Mouse (Mus musculus) midbrain, embryonic 16.5 days (tissue): ENCODE results near the gene Treh. TPM values are rescaled to one million over a fixed set of nuclear protein-coding genes. Genes with fewer than 3 reads are reported as not detected.

Source experiments
- ATAC-seq: fragments of 200-750 bp; cut with Nextera tagmentation; 2 replicates; pipeline ENCODE4 v1.8.0; 2017; ENCODE audit warnings: moderate TSS enrichment
- H3K27ac ChIP-seq: fragments of 300-500 bp; sonication (generic); 2 replicates; pipeline ENCODE4 v1.5.1; 2014; ENCODE audit warnings: mild to moderate bottlenecking, low read length, mixed read lengths
- H3K27me3 ChIP-seq: fragments of 300-500 bp; sonication (generic); 2 replicates; pipeline ENCODE4 v1.6.1; 2014; ENCODE audit warnings: low read depth, low read length, mixed read lengths; ENCODE audit not compliant: control insufficient read depth, insufficient read depth
- H3K36me3 ChIP-seq: fragments of 300-500 bp; sonication (generic); 2 replicates; pipeline ENCODE4 v1.6.1; 2014; ENCODE audit warnings: mild to moderate bottlenecking, low read length, moderate library complexity, mixed read lengths; ENCODE audit not compliant: control insufficient read depth, insufficient read depth
- H3K4me1 ChIP-seq: fragments of 300-500 bp; sonication (generic); 2 replicates; pipeline ENCODE4 v1.6.1; 2014; ENCODE audit warnings: mild to moderate bottlenecking, low read length, mixed read lengths; ENCODE audit not compliant: control insufficient read depth, insufficient read depth
- H3K4me2 ChIP-seq: fragments of 300-500 bp; sonication (generic); 2 replicates; pipeline ENCODE4 v1.6.1; 2014; ENCODE audit warnings: mild to moderate bottlenecking, low read length, mixed read lengths
- H3K4me3 ChIP-seq: fragments of 300-500 bp; sonication (generic); 2 replicates; pipeline ENCODE4 v1.5.1; 2014; ENCODE audit warnings: low read depth, mild to moderate bottlenecking, low read length, moderate library complexity, mixed read lengths
- H3K9ac ChIP-seq: fragments of 300-500 bp; sonication (generic); 2 replicates; pipeline ENCODE4 v1.6.1; 2014; ENCODE audit warnings: low read depth, low read length, mixed read lengths
- H3K9me3 ChIP-seq: fragments of 300-500 bp; sonication (generic); replicated peaks from 2 replicates; pipeline ENCODE4 v1.6.1; 2014; ENCODE audit warnings: mild to moderate bottlenecking, low read length, mixed read lengths; ENCODE audit not compliant: control insufficient read depth, poor library complexity, severe bottlenecking
- WGBS: fragments of 180-500 bp; shearing (Covaris S2); extraction: QIAGEN DNeasy Blood & Tissue Kit; methylation state at CpG from one replicate; pipeline ENCODE4 v1.1.7; 2014; 5-methylcytosine and 5-hydroxymethylcytosine counted together
- polyA plus RNA-seq: library from polyadenylated mRNA; unstranded; fragments of >200 nt; fragmentation: Nextera tagmentation; extraction: Ambion mirVana; gene quantifications from 2 replicates; pipeline ENCODE4 v1.2.1, GENCODE M21; 2015

Gene Treh
- polyA plus RNA-seq, 1 experiment from 2014 or later: not detected

GRCm38 (mm10) chr9:44716997-44717821 lies 44.2 kb downstream of the Treh start:
- Histone ChIP-seq H3K9me3 (no peaks in the 10 kb centered on the region), H3K4me1 (peaks cover 27% of the 10 kb centered on the region), H3K4me2 (no peak overlapping the region), H3K9ac (no peak overlapping the region), H3K36me3 (peaks cover 19% of the 10 kb centered on the region), H3K27ac (no peak overlapping the region), H3K4me3 (no peak overlapping the region), H3K27me3 (no peaks in the 10 kb centered on the region)
- ATAC-seq: no peak
- 80% methylated on average over 6 of the region's 6 CpGs for WGBS

DNA sequence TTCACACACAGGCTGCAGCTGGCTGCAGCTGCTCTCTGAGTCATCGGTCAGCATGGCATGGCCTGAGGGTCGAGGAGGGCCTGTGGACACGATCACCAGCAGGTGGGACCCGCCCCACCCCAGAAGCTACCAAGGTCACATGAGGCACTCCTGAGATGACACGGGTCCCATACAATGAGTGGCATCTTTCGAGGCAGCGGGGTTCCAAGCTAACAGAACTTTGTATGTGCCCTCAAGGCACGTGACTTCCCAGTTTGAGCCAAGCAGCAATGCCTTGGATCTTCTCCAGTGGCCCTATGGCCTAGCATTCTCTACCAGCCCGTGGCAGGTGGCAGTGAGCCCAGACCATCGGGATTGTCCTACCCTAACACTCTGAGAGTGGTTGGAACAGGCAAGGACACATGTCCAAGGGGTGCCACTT lies 44.8 kb downstream of the Treh start:
- Histone ChIP-seq H3K36me3 (peaks cover 19% of the 10 kb centered on the region), H3K4me3 (no peak overlapping the region), H3K27me3 (no peaks in the 10 kb centered on the region), H3K27ac (no peak overlapping the region), H3K4me2 (no peak overlapping the region), H3K9me3 (no peaks in the 10 kb centered on the region), H3K4me1 (peaks cover 32% of the 10 kb centered on the region), H3K9ac (no peak overlapping the region)
- 82% methylated on average over 10 of the region's 10 CpGs for WGBS
- no peak for ATAC-seq

GRCm38 (mm10) chr9:44718937-44719631 lies 46.1 kb downstream of the Treh start:
- Histone ChIP-seq H3K9me3 (no peaks in the 10 kb centered on the region), H3K9ac (no peak overlapping the region), H3K27ac (no peak overlapping the region), H3K4me3 (no peak overlapping the region), H3K36me3 (peaks cover 19% of the 10 kb centered on the region), H3K4me1 (peaks cover 44% of the 10 kb centered on the region), H3K4me2 (peak overlapping the region; percentile 97), H3K27me3 (no peaks in the 10 kb centered on the region)
- WGBS: 88% methylated on average over 12 of the region's 12 CpGs
- no peak for ATAC-seq

GRCm38 (mm10) chr9:44719632-44720357 lies 46.8 kb downstream of the Treh start:
- peaks cover 19% of the 10 kb centered on the region for H3K36me3 ChIP-seq
- H3K27me3 ChIP-seq: no peaks in the 10 kb centered on the region
- no peaks in the 10 kb centered on the region for H3K9me3 ChIP-seq
- H3K9ac ChIP-seq: peak overlapping the region; percentile 97
- H3K4me3 ChIP-seq: peak overlapping the region; percentile 92
- peak overlapping the region; percentile 84 for H3K27ac ChIP-seq
- no peak for ATAC-seq
- 66% methylated on average over 8 of the region's 8 CpGs for WGBS
- H3K4me1 ChIP-seq: peaks cover 44% of the 10 kb centered on the region
- peak overlapping the region; percentile 97 for H3K4me2 ChIP-seq

DNA sequence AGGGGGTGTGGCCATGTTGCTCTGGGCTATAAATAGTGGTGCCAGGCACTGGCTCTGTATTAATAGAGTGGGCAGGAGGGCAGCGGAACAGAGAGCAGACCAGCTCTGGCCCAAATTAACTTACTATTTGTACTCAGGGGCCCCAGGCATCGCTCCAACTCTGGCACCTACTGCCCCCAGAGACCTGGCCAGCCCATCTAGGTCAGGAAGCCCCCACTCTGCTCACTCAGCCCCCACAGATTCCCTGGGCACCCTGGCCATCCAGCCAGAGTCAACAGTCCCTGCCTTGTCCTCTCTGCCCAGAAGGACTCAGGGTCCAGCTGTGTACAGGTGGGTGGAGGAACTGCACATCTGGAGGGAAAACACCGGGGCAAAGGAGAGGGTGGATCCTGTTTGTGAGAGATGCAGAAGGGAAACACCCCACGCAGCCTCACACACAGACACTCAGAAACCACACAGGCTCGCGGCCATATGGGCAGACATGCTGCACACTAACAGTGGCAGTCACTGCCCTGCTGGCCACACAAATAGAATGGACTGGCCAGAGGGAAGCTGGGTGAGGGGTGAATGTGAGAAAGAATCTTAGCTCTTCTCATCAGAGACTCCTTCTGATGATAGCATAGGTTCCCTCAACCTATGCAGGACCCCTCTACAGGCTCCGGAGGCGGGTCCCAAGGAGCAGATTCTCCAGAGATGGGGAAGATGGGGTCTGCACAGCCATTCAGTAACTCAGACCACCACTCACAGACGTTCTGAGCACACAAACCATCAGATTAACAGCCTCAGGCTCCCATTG lies 47.5 kb downstream of the Treh start:
- Histone ChIP-seq H3K4me3 (peak overlapping the region; percentile 92), H3K9ac (peak overlapping the region; percentile 97), H3K36me3 (peaks cover 13% of the 10 kb centered on the region), H3K27me3 (no peaks in the 10 kb centered on the region), H3K9me3 (no peaks in the 10 kb centered on the region), H3K27ac (peak overlapping the region; percentile 84), H3K4me2 (peak overlapping the region; percentile 97), H3K4me1 (peaks cover 50% of the 10 kb centered on the region)
- peak; percentile 37 for ATAC-seq
- WGBS: 7% methylated on average over 9 of the region's 9 CpGs

DNA sequence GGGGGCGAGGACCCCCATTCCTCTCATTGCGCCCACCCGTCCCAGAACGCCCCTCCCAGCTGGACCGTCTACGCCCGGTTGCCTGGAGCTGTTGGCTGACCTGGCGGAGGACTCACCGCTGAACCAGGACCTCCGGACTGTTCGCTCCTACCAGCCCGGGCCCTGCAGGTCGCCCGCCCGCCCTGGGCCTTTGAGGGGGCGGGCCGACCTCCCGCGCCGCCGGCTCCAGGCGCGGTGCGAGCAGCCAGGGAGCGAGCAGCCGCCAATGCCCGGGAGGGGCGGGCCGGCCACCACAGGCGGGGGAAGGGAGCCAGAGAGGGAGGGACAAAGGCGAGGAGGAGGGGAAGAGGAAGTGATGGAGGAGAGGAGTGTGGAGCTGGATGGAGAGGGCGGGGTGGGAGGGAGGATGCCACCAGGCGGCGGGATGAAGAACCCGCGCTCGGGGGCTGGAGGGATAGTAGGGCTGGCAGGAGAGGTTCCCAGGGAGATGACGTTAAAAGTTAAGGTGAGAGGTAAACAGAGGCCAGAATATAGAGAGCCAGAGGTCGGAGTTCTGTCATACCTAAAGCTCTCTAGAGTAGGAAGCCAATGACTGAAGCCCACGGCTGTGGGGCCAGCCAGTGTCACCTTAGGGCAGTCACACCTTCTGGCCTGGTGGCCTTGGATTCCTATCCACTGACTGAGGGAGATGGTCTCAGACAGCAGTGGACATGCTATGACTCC lies 48.3 kb downstream of the Treh start:
- peak; percentile 81 for ATAC-seq
- H3K4me3 ChIP-seq: peak overlapping the region; percentile 92
- H3K9ac ChIP-seq: peak overlapping the region; percentile 97
- peaks cover 6% of the 10 kb centered on the region; the same call in 1 of the 2 replicates for H3K36me3 ChIP-seq
- peak overlapping the region; percentile 84 for H3K27ac ChIP-seq
- peak overlapping the region; percentile 97 for H3K4me2 ChIP-seq
- WGBS: 1% methylated on average over 40 of the region's 40 CpGs
- H3K9me3 ChIP-seq: no peaks in the 10 kb centered on the region
- peaks cover 51% of the 10 kb centered on the region for H3K4me1 ChIP-seq
- H3K27me3 ChIP-seq: no peaks in the 10 kb centered on the region

GRCm38 (mm10) chr9:44721877-44722186 lies 48.8 kb downstream of the Treh start:
- no peak for ATAC-seq
- WGBS: 91% methylated on average over 3 of the region's 3 CpGs
- peak overlapping the region; percentile 97 for H3K9ac ChIP-seq
- no peaks in the 10 kb centered on the region for H3K27me3 ChIP-seq
- H3K9me3 ChIP-seq: no peaks in the 10 kb centered on the region
- H3K27ac ChIP-seq: peak overlapping the region; percentile 84; the same call in 1 of the 2 replicates
- H3K4me2 ChIP-seq: peak overlapping the region; percentile 97
- peaks cover 4% of the 10 kb centered on the region; the same call in 1 of the 2 replicates for H3K36me3 ChIP-seq
- peak overlapping the region; percentile 92 for H3K4me3 ChIP-seq
- H3K4me1 ChIP-seq: peaks cover 56% of the 10 kb centered on the region

DNA sequence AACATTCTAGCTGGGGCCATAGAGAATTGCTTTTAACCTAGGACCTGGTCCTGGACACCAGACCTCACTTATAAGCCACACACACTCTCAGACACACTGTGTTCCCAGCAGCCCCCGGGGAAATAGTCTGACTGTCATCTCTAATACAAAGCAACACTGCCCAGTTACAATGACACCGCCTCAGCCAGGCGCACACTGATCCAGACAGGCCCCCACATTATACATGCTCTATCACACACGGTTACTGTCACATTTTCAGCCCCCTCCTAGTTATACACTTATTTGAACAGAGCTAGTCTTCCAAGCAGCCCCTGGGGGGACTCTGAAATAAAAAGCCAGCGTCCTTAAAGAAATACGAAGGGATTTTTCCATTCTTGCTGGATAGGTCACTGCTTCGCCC lies 49.5 kb downstream of the Treh start:
- Histone ChIP-seq H3K9ac (no peak overlapping the region), H3K4me3 (no peak overlapping the region), H3K36me3 (peaks cover 4% of the 10 kb centered on the region; the same call in 1 of the 2 replicates), H3K4me2 (no peak overlapping the region), H3K27ac (no peak overlapping the region), H3K9me3 (no peaks in the 10 kb centered on the region), H3K27me3 (no peaks in the 10 kb centered on the region), H3K4me1 (peaks cover 58% of the 10 kb centered on the region)
- 49% methylated on average over 7 of the region's 7 CpGs for whole genome bisulfite sequencing
- no peak for ATAC-seq
